Mouse (Mus musculus) embryonic facial prominence, embryonic 11.5 days (tissue): ENCODE results near the gene Psip1. TPM values are rescaled to one million over a fixed set of nuclear protein-coding genes. Genes with fewer than 3 reads are reported as not detected.

Experiments used
- ATAC-seq: fragments of 200-750 bp; cut with Nextera tagmentation; replicated peaks from 2 replicates; pipeline ENCODE4 v1.8.0; 2017; ENCODE audit warnings: low read depth; ENCODE audit not compliant: insufficient number of reproducible peaks, low FRiP score, low TSS enrichment
- DNase-seq: peaks from one replicate; pipeline ENCODE4 v3.0.0-alpha.2; 2015; ENCODE audit warnings: low spot score
- H3K27ac ChIP-seq: fragments of 300-500 bp; sonication (generic); replicated peaks from 2 replicates; pipeline ENCODE4 v1.5.1; 2014; ENCODE audit warnings: mild to moderate bottlenecking, low read depth, low read length, control low read depth
- H3K27me3 ChIP-seq: fragments of 300-500 bp; sonication (generic); 2 replicates; pipeline ENCODE4 v1.6.1; 2014; ENCODE audit warnings: mild to moderate bottlenecking, low read length, moderate library complexity, mixed read lengths; ENCODE audit not compliant: control insufficient read depth, insufficient read depth
- H3K36me3 ChIP-seq: fragments of 300-500 bp; sonication (generic); replicated peaks from 2 replicates; pipeline ENCODE4 v1.6.1; 2014; ENCODE audit warnings: low read depth, mild to moderate bottlenecking, low read length, moderate library complexity, mixed read lengths; ENCODE audit not compliant: control insufficient read depth, insufficient read depth
- H3K4me1 ChIP-seq: fragments of 300-500 bp; sonication (generic); 2 replicates; pipeline ENCODE4 v1.6.1; 2014; ENCODE audit warnings: low read length, mixed read lengths; ENCODE audit not compliant: control insufficient read depth, insufficient read depth
- H3K4me2 ChIP-seq: fragments of 300-500 bp; sonication (generic); 2 replicates; pipeline ENCODE4 v1.6.1; 2014; ENCODE audit warnings: low read depth, mild to moderate bottlenecking, control low read depth, low read length, moderate library complexity
- H3K4me3 ChIP-seq: fragments of 300-500 bp; sonication (generic); 2 replicates; pipeline ENCODE4 v1.5.1; 2014; ENCODE audit warnings: low read depth, low read length, control low read depth
- H3K9ac ChIP-seq: fragments of 300-500 bp; sonication (generic); replicated peaks from 2 replicates; pipeline ENCODE4 v1.6.1; 2014; ENCODE audit warnings: mild to moderate bottlenecking, control low read depth, low read length
- H3K9me3 ChIP-seq: fragments of 300-500 bp; sonication (generic); replicated peaks from 2 replicates; pipeline ENCODE4 v1.6.1; 2016; ENCODE audit warnings: mild to moderate bottlenecking, low read length, inconsistent platforms, mixed read lengths; ENCODE audit not compliant: control insufficient read depth
- WGBS: fragments of 180-500 bp; shearing (Covaris S2); extraction: QIAGEN DNeasy Blood & Tissue Kit; methylation state at CpG from one replicate; pipeline ENCODE4 v1.1.7; 2014; 5-methylcytosine and 5-hydroxymethylcytosine counted together
- polyA plus RNA-seq: library from polyadenylated mRNA; unstranded; fragments of >200 nt; fragmentation: Nextera tagmentation; extraction: Ambion mirVana; gene quantifications from 2 replicates; pipeline ENCODE4 v1.2.1, GENCODE M21; 2014

Gene Psip1
- polyA plus RNA-seq, 1 experiment from 2014 or later: 425 TPM

- DNase-seq: no peak
- H3K9ac ChIP-seq: no peak overlapping the region
- H3K4me2 ChIP-seq: no peak overlapping the region
- WGBS: 78% methylated on average over 3 of the region's 3 CpGs
- no peaks in the 10 kb centered on the region for H3K36me3 ChIP-seq
- H3K27me3 ChIP-seq: no peaks in the 10 kb centered on the region
- no peak for ATAC-seq
- no peak overlapping the region for H3K27ac ChIP-seq
- no peak overlapping the region for H3K4me3 ChIP-seq
- no peaks in the 10 kb centered on the region; the same call in 1 of the 2 replicates for H3K9me3 ChIP-seq
- H3K4me1 ChIP-seq: no peaks in the 10 kb centered on the region
Measured at GRCm38 (mm10) chr4:83412060-83412459, 74.2 kb downstream of the Psip1 start.

DNA sequence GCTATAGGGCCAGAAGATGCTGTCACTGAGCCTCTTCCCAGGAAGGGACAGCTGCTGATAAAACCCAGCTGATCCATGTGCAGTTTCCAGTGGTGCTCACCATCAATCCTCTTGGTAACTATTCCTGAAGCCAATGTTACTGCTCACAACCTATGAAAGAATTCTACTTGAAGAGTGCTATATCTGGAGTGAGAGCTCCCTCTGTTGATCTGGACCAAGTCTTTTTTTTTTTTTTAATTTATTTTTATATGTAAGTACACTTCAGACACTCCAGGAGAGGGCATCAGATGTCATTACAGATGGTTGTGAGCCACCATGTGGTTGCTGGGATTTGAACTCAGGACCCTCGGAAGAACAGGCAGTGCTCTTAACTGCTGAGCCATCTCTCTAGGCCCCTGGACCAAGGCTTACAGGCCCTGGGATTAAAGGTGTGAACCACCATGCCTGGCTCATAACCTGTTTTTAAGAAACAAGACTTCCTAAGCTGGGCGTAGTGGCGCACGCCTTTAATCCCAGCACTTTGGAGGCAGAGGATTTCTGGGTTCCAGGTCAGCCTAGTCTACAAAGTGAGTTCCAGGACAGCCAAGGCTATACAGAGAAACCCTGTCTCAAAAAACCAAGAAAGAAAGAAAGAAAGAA, 76.3 kb downstream of the Psip1 start:
- H3K4me2 ChIP-seq: no peak overlapping the region
- DNase-seq (no peak), ATAC-seq (no peak)
- WGBS: 94% methylated on average over 4 of the region's 4 CpGs
- H3K27ac ChIP-seq: no peak overlapping the region
- H3K27me3 ChIP-seq: no peaks in the 10 kb centered on the region
- no peaks in the 10 kb centered on the region for H3K4me1 ChIP-seq
- H3K4me3 ChIP-seq: no peak overlapping the region
- H3K9me3 ChIP-seq: no peaks in the 10 kb centered on the region; the same call in 1 of the 2 replicates
- H3K9ac ChIP-seq: no peak overlapping the region
- no peaks in the 10 kb centered on the region for H3K36me3 ChIP-seq

- Histone ChIP-seq H3K9me3 (no peaks in the 10 kb centered on the region; the same call in 1 of the 2 replicates), H3K9ac (no peak overlapping the region), H3K4me2 (no peak overlapping the region), H3K4me1 (no peaks in the 10 kb centered on the region), H3K36me3 (no peaks in the 10 kb centered on the region), H3K4me3 (no peak overlapping the region), H3K27me3 (no peaks in the 10 kb centered on the region), H3K27ac (no peak overlapping the region)
- WGBS: 95% methylated on average over 6 of the region's 6 CpGs
- no peak for DNase-seq
- no peak for ATAC-seq
Measured at GRCm38 (mm10) chr4:83407688-83408087, 78.6 kb downstream of the Psip1 start.

Other genes starting within 250 kb of the Psip1 start
- gene Ttc39b, start 162.2 kb downstream of the Psip1 start, polyA plus RNA-seq: 3.1 and 6.0 TPM in 2 replicates
- 63.1 and 63.6 TPM in 2 replicates for gene Snapc3, start 68.7 kb downstream of the Psip1 start, polyA plus RNA-seq
- 5.7 and 7.3 TPM in 2 replicates for gene Ccdc171, start 39.1 kb upstream of the Psip1 start, polyA plus RNA-seq